In genomic region chr4:123283675-123284064, GRCm38 (mm10) we compare ENCODE assay signal across 7 mouse cellular contexts. TPM values are rescaled to one million over a fixed set of nuclear protein-coding genes. Genes with fewer than 3 reads are reported as not detected.
A peak's percentile ranks its signal among the peaks of the same experiment; 100 is the strongest.
DNase-seq lines count a peak whose midpoint lies in the region; ATAC-seq and TF ChIP-seq lines count a peak whose summit lies in the region.
"Not testable (repeated sequence)": the region's sequence is repeated elsewhere in the genome, so short reads cannot be mapped to it uniquely, and the experiment has no call there.

No protein-coding gene starts in this region.

- not testable (repeated sequence) for H3K27ac ChIP-seq in cortical plate, adult 2 months (ENCODE audit: insufficient read depth, low read length); hindbrain, embryonic 11.5 days (ENCODE audit: low read depth, low read length); left cerebral cortex, adult 2 months; olfactory bulb, adult 2 months (ENCODE audit: insufficient read depth, low read depth, low read length)

- peak overlapping the region; percentile 78 for H3K4me2 ChIP-seq in hindbrain, embryonic 11.5 days (replicated peaks; ENCODE audit: low read depth, low read length)

- DNase-seq in Muller cell, postnatal 12 days (ENCODE audit: inconsistent ontology term), result peak; percentile 60
- peak; percentile 10 for DNase-seq in forelimb bud, embryonic 11.5 days (ENCODE audit: low read depth, low spot score)
- peak; percentile 38 for DNase-seq in hindbrain, embryonic 11.5 days (ENCODE audit: low spot score)
- not testable (repeated sequence) for DNase-seq in left cerebral cortex, adult 2 months (ENCODE audit: extremely low spot score in 1 of 2, low spot score in 2 of 2)
- peak; percentile 7 for DNase-seq in lung, postnatal 14 days

- H3K9ac ChIP-seq in hindbrain, embryonic 11.5 days (ENCODE audit: low read depth, low read length), result peak overlapping the region; percentile 35

- not testable (repeated sequence) for TF ChIP-seq CTCF in cortical plate, adult 2 months (IDR thresholded peaks at IDR 0.05; ENCODE audit: extremely low read depth, insufficient read depth, low read length); left cerebral cortex, adult 2 months (IDR thresholded peaks at IDR 0.05); olfactory bulb, adult 2 months (IDR thresholded peaks at IDR 0.05; ENCODE audit: insufficient read depth, low read depth, low read length)

- intact Hi-C loops in left cerebral cortex, adult 2 months (cut with DNase I), result not testable (repeated sequence)

- ATAC-seq in hindbrain, embryonic 11.5 days (ENCODE audit: low FRiP score), result peak; percentile 6; the same call in 1 of the 2 replicates

- peak overlapping the region; percentile 40 for H3K4me3 ChIP-seq in cortical plate, adult 2 months (ENCODE audit: insufficient read depth, low read length)
- H3K4me3 ChIP-seq in hindbrain, embryonic 11.5 days (ENCODE audit: low read depth, low read length), result peak overlapping the region; percentile 50
- H3K4me3 ChIP-seq in left cerebral cortex, adult 2 months, result peak overlapping the region; percentile 64
- peak overlapping the region; percentile 86 for H3K4me3 ChIP-seq in olfactory bulb, adult 2 months (ENCODE audit: insufficient read depth, low read depth, low read length)

- H3K27me3 ChIP-seq in hindbrain, embryonic 11.5 days (ENCODE audit: control insufficient read depth, insufficient read depth, low read length), result not testable (repeated sequence)

- H3K9me3 ChIP-seq in hindbrain, embryonic 11.5 days (ENCODE audit: control insufficient read depth, low read length), result not testable (repeated sequence)

- 2% methylated on average over 10 of the region's 15 CpGs for WGBS in hindbrain, embryonic 11.5 days
- 2% methylated on average over 15 of the region's 15 CpGs for WGBS in olfactory bulb, adult 2 months

- H3K36me3 ChIP-seq in hindbrain, embryonic 11.5 days (ENCODE audit: control insufficient read depth, insufficient read depth, low read length), result not testable (repeated sequence)

- not testable (repeated sequence) for TF ChIP-seq POLR2A in cortical plate, adult 2 months (IDR thresholded peaks at IDR 0.05; ENCODE audit: extremely low read depth, insufficient read depth, low read length); olfactory bulb, adult 2 months (IDR thresholded peaks at IDR 0.05; ENCODE audit: insufficient read depth, low read depth, low read length)

- not testable (repeated sequence) for H3K4me1 ChIP-seq in cortical plate, adult 2 months (ENCODE audit: control insufficient read depth, insufficient read depth, low read length)
- H3K4me1 ChIP-seq in hindbrain, embryonic 11.5 days (replicated peaks; ENCODE audit: control insufficient read depth, insufficient read depth, low read length), result peaks cover 12% of the 10 kb centered on the region
- H3K4me1 ChIP-seq in olfactory bulb, adult 2 months (ENCODE audit: control insufficient read depth, insufficient read depth, low read length), result peaks cover 15% of the 10 kb centered on the region

RNA-seq across cellular contexts. Expression of gene Pabpc4, which starts 21.5 kb away (rescaled TPM):
- polyA plus RNA-seq in cortical plate, adult 2 months (2012; rRNA removed), result 35.3 and 35.6 TPM in 2 replicates
- 38.0 and 47.1 TPM in 2 replicates for polyA plus RNA-seq in hindbrain, embryonic 11.5 days (2014; fragmentation: Nextera tagmentation; extraction: Ambion mirVana)
- total RNA-seq in left cerebral cortex, adult 2 months (2021), result 10 to 100 TPM; 44.9 to 45.4 TPM
- polyA plus RNA-seq in olfactory bulb, adult 2 months (2012; ENCODE audit: insufficient read depth, insufficient read length, low replicate concordance, missing spikeins), result not detected in 2 replicates

RNA-seq across cellular contexts. Expression of gene Oxct2a, which starts 39.8 kb away (rescaled TPM):
- 0.10 and 0.13 TPM in 2 replicates for polyA plus RNA-seq in cortical plate, adult 2 months (2012; rRNA removed)
- not detected in 2 replicates for polyA plus RNA-seq in hindbrain, embryonic 11.5 days (2014; fragmentation: Nextera tagmentation; extraction: Ambion mirVana)
- total RNA-seq in left cerebral cortex, adult 2 months (2021), result not detected
- not detected in 2 replicates for polyA plus RNA-seq in olfactory bulb, adult 2 months (2012; ENCODE audit: insufficient read depth, insufficient read length, low replicate concordance, missing spikeins)

RNA-seq across cellular contexts. Expression of gene Heyl, which starts 50.3 kb away (rescaled TPM):
- polyA plus RNA-seq in cortical plate, adult 2 months (2012; rRNA removed), result 2.0 TPM in 2 replicates
- 10.5 and 14.2 TPM in 2 replicates for polyA plus RNA-seq in hindbrain, embryonic 11.5 days (2014; fragmentation: Nextera tagmentation; extraction: Ambion mirVana)
- total RNA-seq in left cerebral cortex, adult 2 months (2021), result 1 to 10 TPM; 2.7 to 3.9 TPM
- not detected in 2 replicates for polyA plus RNA-seq in olfactory bulb, adult 2 months (2012; ENCODE audit: insufficient read depth, insufficient read length, low replicate concordance, missing spikeins)

RNA-seq across cellular contexts. Expression of gene Bmp8a, which starts 59.4 kb away (rescaled TPM):
- polyA plus RNA-seq in cortical plate, adult 2 months (2012; rRNA removed), result 0.17 and 0.23 TPM in 2 replicates
- 0.06 and 0.13 TPM in 2 replicates for polyA plus RNA-seq in hindbrain, embryonic 11.5 days (2014; fragmentation: Nextera tagmentation; extraction: Ambion mirVana)
- total RNA-seq in left cerebral cortex, adult 2 months (2021), result under 1 TPM; 0.30 to 0.48 TPM
- not detected in 2 replicates for polyA plus RNA-seq in olfactory bulb, adult 2 months (2012; ENCODE audit: insufficient read depth, insufficient read length, low replicate concordance, missing spikeins)
